Mouse (Mus musculus): Measurements from ENCODE around the gene Syvn1.
A peak's percentile ranks its signal among the peaks of the same experiment; 100 is the strongest.

The Syvn1 gene

GRCm38 (mm10) chr19:6069851-6070250 is 23.5 kb downstream of the Syvn1 start:
- DNase-seq (ENCODE audit: low read depth): no peak

GRCm38 (mm10) chr19:6070571-6071250 is 24.3 kb downstream of the Syvn1 start:
- no peak for DNase-seq (ENCODE audit: low read depth)

- DNase-seq (ENCODE audit: low read depth): no peak
Measured at GRCm38 (mm10) chr19:6071261-6071660, 24.9 kb downstream of the Syvn1 start.

GRCm38 (mm10) chr19:6073889-6074288 is 27.5 kb downstream of the Syvn1 start:
- no peak for DNase-seq (ENCODE audit: low read depth)

GRCm38 (mm10) chr19:6076564-6077393 is 30.4 kb downstream of the Syvn1 start, which contains the start of gene Vps51:
Gene Vps51, minus strand, starts transcription at chr19:6077231.
- DNase-seq (ENCODE audit: low read depth): peak; percentile 90

GRCm38 (mm10) chr19:6079983-6080480 is 33.7 kb downstream of the Syvn1 start, which contains the start of gene Tmem262:
Gene Tmem262, plus strand, starts transcription at chr19:6080033.
- DNase-seq (ENCODE audit: low read depth): no peak

- no peak for DNase-seq (ENCODE audit: low read depth)
Measured at GRCm38 (mm10) chr19:6082156-6082555, 35.8 kb downstream of the Syvn1 start, which contains the start of gene Gm28374. Gene Gm28374, minus strand, starts transcription at chr19:6082256.

- peak; percentile 99 for DNase-seq (ENCODE audit: low read depth)
Measured at GRCm38 (mm10) chr19:6084478-6085248, 38.3 kb downstream of the Syvn1 start, which contains the start of the genes Zfpl1 and Cdca5. Gene Zfpl1, minus strand, starts transcription at chr19:6084956. Gene Cdca5, plus strand, starts transcription at chr19:6084983.

GRCm38 (mm10) chr19:6085417-6085879 is 39.1 kb downstream of the Syvn1 start:
- peak; percentile 77 for DNase-seq (ENCODE audit: low read depth)

- DNase-seq (ENCODE audit: low read depth): no peak
Measured at GRCm38 (mm10) chr19:6088841-6089240, 42.5 kb downstream of the Syvn1 start.

GRCm38 (mm10) chr19:6094119-6094518 is 47.7 kb downstream of the Syvn1 start, which contains the start of gene AC131692.1:
Gene AC131692.1, plus strand, starts transcription at chr19:6094419.
- no peak for DNase-seq (ENCODE audit: low read depth)

GRCm38 (mm10) chr19:6097847-6098246 is 51.5 kb downstream of the Syvn1 start:
- no peak for DNase-seq (ENCODE audit: low read depth)

GRCm38 (mm10) chr19:6101186-6101585 is 54.8 kb downstream of the Syvn1 start:
- no peak for DNase-seq (ENCODE audit: low read depth)

- DNase-seq (ENCODE audit: low read depth): no peak
Measured at GRCm38 (mm10) chr19:6102169-6102853, 55.9 kb downstream of the Syvn1 start.

Measured in c-Kit-positive CD71-positive TER-119-negative erythroid progenitor cells, embryonic 14.5 days (primary cell).